Mouse (Mus musculus) ZHBTc4 (cell line): ENCODE measurements around the gene Cst7.
"Not testable (repeated sequence)": the region's sequence is repeated elsewhere in the genome, so short reads cannot be mapped to it uniquely, and the experiment has no call there.

Experiments
- DNase-seq: peaks from one replicate; pipeline ENCODE4 v3.0.0-alpha.2; 2011; ENCODE audit warnings: low read depth, low spot score

Gene Cst7

DNA sequence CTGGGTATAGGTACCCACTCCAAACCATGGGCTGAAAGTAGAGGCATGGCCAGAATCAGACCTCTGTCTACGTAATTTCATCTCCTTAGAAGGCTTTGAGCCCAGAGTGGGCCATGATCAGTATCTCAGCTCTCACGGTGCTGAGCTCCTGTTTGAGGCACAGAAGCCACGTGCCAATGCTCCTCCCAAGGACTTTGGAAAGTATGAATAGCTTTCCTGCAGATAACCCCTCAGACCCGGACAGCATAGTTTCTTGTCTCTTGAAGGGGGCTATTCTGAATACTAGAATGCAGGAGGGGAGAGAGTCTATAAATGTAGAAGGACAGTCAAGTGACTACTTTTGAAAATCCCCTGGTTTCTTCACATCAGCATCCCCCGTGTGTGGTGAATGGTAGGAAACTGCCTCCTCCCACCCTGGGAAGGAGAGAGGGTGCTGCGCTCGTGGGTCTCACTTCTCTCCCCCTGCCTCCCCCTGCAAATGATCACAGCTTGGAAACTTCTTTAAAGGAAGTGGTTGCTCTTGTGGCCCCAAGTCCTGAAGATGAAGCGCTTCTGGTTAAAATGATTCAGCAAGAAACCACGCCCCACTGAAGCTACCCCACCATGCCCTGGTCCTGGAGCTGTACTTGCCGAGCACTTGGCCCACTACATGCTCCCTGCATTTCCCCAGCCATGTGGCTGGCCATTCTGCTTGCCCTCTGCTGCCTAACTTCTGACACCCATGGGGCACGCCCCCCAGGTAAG lies at the start of gene Cst7:
TSS of gene Cst7 (plus strand) at position 569 of the 744 bp plus-strand sequence.
- no peak for DNase-seq

DNA sequence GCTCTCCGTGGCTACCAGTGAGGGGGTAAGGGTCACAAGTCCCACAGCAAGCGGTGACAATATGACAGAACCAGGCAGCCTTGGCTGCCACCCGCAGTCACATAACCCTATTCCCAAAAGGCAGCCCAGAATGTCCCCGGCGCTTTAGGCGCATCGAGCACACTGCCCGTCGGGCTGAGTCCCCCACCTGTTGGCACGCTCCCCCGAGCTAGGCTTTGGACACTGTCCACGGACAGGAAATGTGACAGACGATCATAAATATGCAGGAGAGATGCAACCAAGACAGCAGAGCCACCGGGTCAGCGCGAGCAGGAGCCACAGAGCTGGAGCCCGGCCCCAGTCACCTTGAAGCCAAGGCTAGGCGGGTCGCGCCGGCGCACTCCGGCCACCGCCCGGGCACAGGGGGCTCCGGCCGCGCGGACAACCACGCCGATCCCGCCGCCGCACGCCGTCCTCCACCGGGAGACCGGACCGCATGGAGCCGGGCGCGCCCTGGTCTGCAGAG lies 44.5 kb upstream of the Cst7 start:
- peak; percentile 53 for DNase-seq

DNA sequence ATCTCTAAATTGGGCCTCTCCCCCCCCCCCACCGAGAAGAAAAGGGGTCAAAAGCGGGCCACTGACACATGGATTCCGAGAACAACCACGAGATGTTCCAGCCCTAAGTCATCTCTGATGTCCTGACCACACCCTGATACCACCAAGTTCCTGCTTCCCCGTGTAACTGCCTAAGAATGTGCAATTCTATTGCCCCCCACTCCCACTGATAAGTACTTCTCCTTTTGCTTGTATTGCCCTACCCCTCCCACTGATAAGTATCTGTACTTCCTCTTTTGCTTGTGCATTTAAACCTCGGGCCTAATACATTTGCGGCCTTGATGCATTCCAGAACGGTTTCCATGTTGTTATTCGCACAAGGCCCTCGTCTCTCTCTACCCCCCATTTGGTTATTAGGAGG lies 20.6 kb upstream of the Cst7 start:
- DNase-seq: not testable (repeated sequence)

DNA sequence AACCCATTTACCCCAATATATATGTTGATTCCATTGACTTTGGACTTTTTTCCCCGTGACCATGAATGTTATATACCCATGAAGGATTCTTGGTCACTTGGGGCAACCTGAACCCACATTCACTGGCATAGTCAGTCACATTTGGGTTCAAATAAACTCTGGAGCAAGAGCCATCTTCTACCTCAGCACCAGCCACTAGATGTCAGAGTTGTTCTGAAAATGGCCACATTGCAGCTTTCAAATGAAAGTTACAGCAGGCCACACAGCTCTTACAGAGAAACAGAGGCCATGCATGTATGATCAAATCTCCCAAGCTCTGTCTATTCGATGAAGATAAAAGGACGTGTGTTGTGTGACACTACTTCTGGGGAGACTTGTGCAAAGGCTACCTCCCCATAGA lies 11.6 kb upstream of the Cst7 start:
- peak; percentile 47 for DNase-seq

DNA sequence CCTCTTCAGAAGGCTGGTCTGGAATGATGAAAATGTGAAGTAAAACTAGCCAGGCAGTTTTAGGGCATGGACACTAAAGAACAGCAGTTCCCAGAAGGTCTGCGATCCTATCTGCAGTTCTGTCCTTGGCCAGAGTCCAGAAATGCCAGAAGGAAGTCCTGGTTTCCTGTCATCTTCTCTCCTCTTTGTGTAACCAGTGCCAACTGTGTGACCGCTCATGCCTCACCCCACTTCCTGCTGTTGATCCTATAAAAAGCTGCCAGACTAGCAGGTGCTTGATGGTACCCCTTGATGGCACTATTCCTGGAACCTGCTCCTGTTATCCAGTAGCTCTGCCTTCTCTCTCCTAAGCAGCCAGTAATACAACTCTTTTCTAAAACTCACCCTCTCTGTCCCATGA lies 3.2 kb upstream of the Cst7 start:
- no peak for DNase-seq

DNA sequence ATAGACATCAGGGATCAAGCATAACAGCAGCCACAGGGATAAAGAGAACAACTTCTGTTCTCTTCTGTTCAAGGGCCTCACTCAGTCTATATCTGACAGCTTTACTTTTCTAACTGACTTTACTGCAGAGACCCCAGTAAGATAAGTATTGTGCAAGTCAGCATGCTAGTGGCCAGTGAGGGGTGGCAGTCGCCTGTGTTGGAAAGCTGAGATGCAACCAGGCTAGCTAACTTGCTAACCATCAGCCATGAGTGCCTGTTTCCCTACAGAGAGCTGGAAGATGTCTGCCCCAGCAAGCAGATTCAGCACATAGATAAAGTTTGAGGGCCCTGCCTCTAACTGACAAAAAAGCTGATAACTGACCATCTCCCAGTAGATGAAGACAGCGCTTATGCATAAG lies 546 bp downstream of the Cst7 start:
- no peak for DNase-seq

DNA sequence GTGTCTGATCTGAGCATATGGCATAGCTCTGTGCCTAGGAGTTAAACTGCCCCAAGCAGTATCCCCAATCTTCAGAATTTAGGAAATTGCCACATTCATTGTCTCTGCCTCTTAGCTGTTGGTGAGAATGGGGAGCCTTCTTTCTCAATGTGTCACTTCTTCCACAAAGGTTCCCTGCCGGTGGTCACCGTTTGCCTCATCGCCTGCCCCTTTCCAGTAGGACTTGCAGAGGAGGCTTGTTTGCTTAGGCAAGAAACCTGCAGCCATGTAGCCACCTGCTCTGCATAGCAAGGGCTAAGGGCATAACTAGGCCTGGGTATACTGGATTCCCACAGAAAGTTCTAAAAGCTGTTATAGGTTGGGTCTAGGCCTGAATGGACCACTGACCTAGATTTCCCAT lies 2.2 kb downstream of the Cst7 start:
- DNase-seq: no peak

DNA sequence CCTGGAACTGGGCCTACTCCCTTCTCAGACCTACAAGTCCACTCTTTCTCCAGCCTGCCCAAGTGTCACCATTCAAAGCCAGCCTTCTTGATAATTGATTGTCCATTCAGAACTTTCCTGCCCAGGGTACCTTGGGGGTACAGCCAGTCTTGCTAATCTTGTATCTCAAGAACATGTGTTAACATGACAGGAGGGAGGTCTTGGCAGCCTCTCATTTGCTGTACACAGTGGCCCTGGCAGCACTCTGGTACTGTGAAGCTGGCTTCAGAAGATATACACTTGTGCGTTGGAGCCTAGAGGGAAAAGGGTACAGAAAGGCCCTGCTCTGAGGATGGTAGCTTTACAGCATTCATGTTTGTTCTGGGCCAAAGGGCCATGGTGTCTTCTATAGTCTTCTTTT lies 6.0 kb downstream of the Cst7 start:
- no peak for DNase-seq

DNA sequence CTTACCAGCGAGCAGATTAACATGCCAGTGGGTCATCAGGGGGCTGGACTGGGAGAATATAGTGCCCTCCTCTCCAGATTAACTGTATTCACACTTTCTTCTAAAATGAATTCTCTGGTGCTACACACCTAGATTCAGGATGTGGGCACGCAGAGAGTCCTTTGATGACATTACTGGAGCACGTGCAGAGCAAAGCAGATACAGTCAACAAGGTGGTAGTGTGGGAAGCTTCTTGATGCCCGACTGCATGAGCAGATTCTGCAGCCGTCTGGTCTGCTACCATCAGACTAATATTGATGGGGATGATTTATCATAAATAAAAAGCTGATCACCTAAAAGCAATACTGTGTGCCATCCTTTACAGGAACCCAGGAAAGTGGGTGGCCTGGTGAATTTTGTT lies 8.4 kb downstream of the Cst7 start:
- DNase-seq: no peak

DNA sequence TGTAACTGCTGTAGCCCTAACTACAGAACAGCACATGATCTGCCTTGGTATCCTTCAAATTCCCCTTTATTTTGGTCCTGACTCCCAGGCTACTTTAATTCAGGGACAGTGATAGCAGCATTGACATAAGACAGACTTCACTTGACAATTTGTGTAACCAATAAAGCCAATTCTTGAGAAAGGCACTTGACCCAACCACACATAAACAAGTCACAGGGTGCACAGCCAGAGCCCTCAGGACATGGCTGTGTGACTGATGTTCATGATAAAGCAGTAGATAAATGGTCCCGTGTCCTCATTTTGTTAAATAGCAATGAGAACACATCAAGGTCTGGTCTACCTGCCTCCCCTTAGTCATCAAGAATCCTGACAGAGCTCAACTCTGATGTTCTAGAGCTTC lies 9.4 kb downstream of the Cst7 start:
- no peak for DNase-seq

DNA sequence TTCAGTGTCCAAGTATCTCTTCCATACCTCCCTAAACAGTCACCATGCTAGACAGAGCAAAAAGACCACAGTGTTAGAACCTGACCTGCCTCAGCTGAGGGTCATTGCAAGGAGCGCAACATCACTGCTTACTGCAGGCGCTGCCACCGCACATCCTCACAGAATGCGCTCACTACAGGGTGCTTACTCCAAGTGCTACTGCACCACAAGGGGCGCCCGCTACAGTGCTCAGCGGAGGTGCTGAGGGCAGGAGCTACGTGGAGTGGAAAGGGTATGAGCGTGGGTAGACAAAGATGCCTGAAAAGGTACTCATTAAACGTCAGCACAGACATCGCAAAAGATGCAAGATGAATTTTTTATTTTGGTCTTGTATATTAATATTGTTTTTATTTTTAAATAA lies 18.9 kb downstream of the Cst7 start:
- DNase-seq: peak; percentile 69

DNA sequence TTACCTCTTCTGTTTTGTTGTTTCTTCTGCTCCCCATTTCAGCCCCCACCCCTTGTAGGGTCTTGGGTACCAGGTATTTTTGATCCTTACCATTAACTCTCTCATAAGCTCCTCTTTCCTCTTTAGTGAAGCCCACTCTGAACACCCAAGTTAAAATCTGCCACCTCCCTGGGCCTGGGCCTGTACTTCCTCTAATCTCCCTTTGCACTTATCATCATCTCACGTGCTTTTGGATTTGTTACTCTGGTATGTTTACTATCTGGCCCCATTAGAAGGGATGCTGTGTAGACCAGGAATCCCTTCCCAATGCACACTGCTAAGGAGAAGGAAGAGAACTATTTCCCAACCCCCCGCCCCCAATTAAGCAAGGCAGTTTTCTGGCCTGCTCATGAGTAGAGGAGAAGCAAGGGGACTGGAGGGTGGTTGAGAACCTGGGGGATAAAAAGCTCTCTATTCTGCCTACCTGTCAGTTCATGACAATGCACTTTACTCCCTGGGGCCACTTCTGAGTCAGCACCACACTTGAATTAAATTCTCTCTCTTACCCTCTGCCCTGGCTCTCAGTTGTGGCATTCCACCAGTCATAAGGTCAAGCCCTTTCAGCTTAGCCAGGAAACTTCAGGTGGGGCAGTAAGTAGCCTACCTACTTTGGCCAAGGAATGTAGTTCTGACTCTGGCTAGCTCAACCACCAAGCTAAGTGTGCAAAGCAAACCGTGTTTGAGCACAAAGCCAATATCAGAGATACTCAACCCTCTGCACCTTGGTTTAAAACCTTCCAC lies 25.4 kb downstream of the Cst7 start:
- no peak for DNase-seq

DNA sequence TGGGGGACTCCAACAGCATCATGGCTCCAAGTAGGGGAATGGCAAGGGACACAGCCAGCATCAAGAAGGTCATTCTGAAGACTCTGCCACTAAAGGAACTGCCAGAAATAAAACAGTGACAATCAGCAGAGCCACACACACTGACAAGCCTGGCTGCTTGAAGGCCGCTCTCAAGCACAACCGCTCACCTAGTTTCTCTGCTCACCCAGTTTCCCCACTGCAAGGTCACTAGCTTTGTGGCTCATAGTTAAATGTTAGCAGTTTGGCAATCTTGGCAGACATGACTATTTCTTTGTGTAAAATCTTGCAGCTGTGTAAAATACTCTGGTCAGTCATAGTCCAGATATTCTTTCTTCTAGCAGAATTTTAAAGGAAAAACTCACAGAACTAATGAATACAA lies 30.0 kb downstream of the Cst7 start:
- DNase-seq: no peak

DNA sequence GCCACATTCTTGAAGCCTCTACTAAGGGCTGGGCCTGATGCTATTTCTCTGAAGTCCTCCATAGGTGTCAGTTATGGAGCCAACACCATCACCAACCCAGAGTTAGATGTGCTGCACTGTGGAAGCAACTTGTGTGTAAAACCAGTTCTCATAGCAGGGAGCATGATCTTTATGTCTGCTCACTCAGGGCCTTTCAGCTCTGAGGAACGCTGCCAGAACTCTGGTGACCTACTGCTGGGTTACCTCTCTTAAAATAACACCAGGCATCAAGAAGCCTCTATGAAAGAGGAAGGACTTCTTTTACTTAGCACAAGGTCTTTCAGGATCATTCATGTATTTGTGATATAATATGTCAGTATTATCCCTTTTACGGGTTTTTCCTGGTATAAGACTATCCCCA lies 32.0 kb downstream of the Cst7 start:
- DNase-seq: no peak

DNA sequence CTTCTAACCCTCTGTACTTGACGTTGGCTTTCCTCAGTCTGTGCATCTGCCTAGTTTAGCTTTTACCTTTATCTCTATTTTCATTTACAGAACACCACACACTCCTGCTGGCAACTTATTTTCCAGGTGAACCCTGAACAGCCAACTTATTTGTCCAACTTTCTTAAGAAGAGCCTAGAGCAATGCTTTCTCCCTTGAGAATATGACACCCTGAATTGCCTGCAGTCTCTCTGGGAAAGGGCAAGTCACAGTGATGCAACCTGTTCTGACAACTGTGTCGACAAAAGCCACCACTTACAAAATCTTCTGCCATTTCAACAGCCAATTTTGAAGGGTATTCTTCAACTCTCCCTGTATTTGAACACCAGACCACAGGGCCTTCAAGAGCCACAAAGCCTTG lies 34.6 kb downstream of the Cst7 start:
- no peak for DNase-seq

DNA sequence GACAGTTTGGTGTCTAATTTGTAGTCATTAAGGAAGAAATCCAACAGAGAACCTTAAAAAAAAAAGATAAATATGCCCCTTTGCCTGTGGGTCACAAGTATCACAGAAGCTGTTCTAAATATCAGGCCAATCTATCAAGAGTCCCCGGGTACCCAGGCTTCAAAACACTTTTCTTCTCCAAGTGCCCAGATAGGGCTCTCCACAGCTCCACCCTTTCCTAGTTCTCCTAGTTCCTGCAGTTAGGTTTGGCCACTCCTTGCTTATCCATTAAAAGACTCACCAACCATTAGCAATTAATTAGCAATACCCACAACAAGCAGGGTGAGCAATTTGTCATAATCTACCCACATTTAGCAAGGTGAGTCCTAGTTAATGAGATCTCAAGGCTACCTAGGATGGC lies 36.9 kb downstream of the Cst7 start:
- no peak for DNase-seq

DNA sequence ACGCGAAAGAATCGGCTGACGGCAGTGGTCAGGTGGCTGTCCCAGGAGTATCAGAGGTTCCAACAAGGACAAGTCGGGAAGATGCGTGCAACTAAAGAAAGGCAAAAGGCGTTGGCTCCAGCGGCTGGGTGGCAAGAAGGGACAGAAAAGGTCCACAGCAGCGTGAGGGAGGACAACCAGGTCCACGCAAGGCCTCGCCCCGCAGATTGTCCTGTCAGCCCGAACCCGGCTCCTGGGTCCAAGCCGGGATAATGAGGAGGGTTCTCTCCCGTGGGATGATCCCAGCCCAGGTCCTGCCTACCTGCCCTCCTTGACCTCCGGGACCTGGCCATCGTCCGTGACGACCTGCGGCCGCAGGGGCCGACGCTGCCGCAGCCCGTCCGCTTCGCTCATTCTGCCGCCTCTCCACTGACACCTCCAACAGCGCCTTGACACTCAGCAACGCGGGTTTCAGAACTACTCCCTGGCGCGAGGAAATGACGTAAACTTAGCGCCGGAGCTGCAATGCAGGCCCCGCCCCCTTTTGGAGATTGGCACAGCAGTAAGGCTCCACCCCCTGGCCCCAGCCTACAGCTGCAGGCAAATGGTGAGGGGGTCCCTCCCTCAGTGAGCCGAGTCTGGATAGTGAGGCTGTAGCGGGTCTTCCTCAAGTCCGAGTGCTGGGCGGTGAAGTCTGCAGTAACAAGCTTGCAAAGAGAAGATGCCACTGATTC lies 38.0 kb downstream of the Cst7 start, which contains the start of gene Apmap:
TSS of gene Apmap (minus strand) at position 481 of the 713 bp plus-strand sequence.
- peak; percentile 98 for DNase-seq

DNA sequence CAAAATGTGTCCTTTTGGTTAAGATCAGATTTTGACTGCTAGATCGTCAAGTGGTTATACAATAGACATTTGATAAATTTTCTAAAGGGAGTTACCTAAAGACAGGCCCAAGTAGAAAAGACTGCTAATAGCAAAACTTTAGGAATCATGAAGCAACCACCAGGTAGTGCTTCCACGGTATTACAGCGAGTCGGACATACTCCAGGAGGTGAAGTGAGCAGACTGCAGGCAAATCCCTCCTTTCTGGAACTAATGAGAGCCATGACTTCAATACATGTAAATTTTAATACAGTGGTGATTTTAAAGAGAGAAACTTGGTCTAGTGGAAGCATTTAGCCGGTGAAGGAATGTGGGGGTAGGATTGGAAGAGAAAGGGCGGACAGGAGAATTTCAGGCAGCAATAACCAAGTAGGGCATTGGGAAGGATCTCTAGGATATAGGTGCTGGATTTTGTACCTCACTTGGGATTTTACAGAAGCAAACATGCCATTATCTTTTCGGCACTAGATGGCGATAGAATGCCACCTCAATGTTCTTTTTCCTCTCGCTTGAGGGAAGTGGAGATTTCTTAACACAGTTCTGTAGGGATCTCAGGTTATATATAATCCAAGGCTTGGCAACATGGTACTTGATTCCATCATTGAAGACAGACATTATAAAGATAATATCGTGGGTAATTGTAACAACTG lies 38.8 kb downstream of the Cst7 start:
- peak; percentile 84 for DNase-seq

DNA sequence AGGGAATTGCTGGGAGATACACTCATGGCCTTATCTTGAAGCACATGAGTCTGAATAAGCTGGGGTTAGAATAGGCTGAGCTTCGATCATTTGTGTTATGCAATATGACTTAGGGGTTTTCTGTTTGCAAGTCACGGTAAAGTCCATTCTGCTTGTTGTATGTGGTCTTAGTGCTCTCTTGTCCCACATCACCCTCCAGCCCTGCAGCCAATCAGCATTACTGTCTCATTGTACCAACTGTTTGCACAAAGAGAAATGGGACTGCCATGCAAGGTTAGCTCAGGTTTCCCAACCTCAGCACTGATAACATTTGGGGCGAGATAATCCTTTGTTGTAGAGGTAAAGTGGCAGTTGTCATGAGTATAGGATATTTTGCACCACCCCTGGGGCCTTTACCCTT lies 39.9 kb downstream of the Cst7 start:
- no peak for DNase-seq

DNA sequence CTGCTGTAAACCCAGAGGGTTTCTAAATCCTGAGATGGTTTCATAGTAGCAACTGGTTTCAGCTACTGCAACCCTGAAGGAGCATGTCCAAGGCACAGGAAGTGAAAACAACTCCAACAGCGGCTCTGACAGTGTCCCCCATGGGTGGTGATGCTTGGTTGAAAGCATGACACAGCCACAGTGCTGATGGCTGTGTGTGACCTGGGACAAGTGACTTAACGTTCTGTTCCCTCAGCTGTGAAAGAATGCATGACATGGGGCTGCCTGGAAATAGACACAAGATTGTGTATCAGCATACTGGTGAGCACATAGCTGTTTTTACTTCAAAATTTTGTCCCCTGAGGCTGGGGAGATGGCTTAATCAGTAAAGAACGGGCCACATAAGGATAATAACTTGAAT lies 51.5 kb downstream of the Cst7 start:
- DNase-seq: no peak

DNA sequence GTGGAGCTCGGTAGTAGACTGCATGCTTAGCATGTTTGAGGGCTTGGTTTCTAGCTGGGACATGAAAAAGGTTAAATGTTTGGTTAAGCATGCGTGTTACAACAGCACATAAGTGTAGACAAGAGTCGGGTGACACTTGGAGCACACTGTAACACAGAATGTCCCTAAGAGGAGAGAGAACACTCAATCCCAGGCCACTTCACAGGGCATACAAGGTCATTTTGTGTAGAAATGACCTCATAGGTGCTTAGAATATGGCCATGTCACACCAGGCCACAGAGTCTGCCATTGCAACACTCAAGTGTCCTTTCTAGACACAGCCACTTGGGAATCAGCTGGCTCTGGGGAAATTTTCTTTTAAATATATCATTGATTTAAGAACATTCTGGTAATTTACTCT lies 53.7 kb downstream of the Cst7 start:
- DNase-seq: no peak

DNA sequence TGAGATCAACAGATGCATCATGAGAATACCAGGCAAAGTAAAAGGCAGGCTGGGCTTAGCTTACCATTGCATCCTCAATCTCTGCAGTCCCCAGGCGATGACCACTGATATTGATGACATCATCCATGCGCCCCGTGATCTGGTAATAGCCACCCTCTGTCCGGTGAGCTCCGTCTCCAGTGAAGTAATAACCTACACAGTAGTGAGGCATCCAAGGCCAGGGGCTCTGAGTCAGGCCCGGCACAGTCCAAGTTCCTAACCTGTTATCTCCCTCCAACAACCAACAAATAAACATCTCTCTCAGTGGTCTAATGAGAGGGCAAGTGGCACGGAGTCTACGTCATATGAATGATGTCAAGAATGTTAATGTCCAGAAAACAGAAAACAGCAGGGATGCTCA lies 54.7 kb downstream of the Cst7 start:
- no peak for DNase-seq
